Mouse (Mus musculus): Measurements from ENCODE around the gene Ube2j1. TPM values are rescaled to one million over a fixed set of nuclear protein-coding genes. Genes with fewer than 3 reads are reported as not detected.

Ube2j1 gene
- polyA plus RNA-seq, 1 experiment from 2014 or later = 42.2 TPM

DNA sequence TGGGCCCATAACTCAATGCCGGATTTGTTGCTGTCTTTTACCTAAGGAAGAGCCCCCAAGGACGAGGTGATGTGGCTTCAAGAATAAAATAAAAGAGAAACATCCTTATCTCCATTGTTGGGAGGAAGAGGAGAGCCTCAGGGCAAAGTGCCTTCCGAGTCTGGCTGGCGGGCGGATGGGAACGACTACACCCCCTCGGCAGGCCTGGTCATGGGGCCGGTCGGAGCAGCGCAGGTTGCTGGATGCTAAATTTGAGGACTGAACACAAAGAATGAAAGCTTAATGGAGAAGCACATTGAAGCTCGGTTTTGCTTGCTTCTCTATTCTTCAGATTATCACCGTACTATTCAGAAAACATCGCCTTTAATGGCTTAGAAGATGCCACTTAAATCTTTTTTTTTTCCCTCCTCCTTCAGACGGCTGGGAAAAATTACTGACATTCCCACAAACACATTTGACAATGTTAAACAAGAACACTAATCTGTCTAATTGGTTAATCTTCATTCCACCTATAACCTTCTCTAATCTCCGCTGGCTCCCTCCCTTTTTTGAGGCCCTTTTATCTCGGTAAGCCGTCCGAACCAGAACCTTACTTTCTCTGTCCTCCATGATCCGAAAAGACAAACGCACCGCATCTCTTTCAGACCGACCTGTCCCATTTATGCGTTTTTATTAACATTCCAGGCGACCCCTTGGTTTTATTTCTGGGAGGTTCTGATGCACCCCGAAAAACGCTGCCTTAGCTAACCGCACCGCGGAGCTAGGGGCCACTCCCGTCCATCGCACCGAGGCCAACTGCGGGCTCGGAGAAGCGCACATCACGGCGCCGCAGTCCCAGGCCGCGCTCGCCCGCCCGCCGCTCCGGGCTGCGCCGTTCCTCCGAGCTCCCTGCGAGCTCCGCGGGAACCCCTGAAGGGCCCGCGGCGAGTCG lies 687 bp upstream of the Ube2j1 start:
- peak; percentile 60 for DNase-seq (ENCODE audit: low spot score)
- ATAC-seq (ENCODE audit: insufficient number of reproducible peaks, low FRiP score, low TSS enrichment, low read depth) = peak; percentile 65
- Histone ChIP-seq H3K9ac (ENCODE audit: low read length) (peak overlapping the region; percentile 97), H3K9me3 (ENCODE audit: control insufficient read depth, low read length) (no peaks in the 10 kb centered on the region), H3K4me3 (ENCODE audit: low read depth, low read length) (peak overlapping the region; percentile 79), H3K4me1 (ENCODE audit: control insufficient read depth, insufficient read depth, low read length) (no peaks in the 10 kb centered on the region), H3K27me3 (ENCODE audit: control insufficient read depth, insufficient read depth, low read length) (no peaks in the 10 kb centered on the region), H3K36me3 (ENCODE audit: control insufficient read depth, insufficient read depth, low read length) (no peaks in the 10 kb centered on the region), H3K4me2 (ENCODE audit: low read depth, severe bottlenecking) (peak overlapping the region; percentile 65), H3K27ac (replicated peaks; ENCODE audit: low read depth, low read length) (peak overlapping the region; percentile 80)
- WGBS = 2% methylated on average over 52 of the region's 55 CpGs

DNA sequence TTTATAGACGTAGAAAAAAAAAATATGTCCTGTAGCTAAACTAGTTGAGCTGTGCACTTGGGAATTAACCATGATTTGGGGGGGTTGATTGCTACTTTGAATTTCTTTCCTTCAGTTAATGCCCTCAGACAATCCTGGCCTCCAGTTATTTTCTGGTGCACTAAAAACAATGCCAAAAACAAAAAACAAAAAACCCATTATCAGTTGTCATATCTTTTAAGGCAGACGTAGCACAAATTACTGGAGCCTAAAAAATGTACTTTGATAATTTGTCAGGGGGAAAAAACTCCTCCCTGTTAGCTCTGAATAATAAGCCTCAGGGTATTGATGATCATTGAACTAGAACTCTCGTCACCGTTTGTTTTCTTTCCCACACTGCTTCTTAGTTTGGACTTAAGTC lies 829 bp downstream of the Ube2j1 start:
- ATAC-seq (ENCODE audit: insufficient number of reproducible peaks, low FRiP score, low TSS enrichment, low read depth) = no peak
- H3K27ac ChIP-seq (replicated peaks; ENCODE audit: low read depth, low read length) = no peak overlapping the region
- WGBS = 19% methylated on average over 4 of the region's 4 CpGs
- H3K9me3 ChIP-seq (ENCODE audit: control insufficient read depth, low read length) = no peaks in the 10 kb centered on the region
- H3K9ac ChIP-seq (ENCODE audit: low read length) = peak overlapping the region; percentile 97
- no peaks in the 10 kb centered on the region for H3K36me3 ChIP-seq (ENCODE audit: control insufficient read depth, insufficient read depth, low read length)
- no peaks in the 10 kb centered on the region for H3K27me3 ChIP-seq (ENCODE audit: control insufficient read depth, insufficient read depth, low read length)
- H3K4me3 ChIP-seq (ENCODE audit: low read depth, low read length) = peak overlapping the region; percentile 79
- DNase-seq (ENCODE audit: low spot score) = no peak
- peak overlapping the region; percentile 65 for H3K4me2 ChIP-seq (ENCODE audit: low read depth, severe bottlenecking)
- H3K4me1 ChIP-seq (ENCODE audit: control insufficient read depth, insufficient read depth, low read length) = no peaks in the 10 kb centered on the region

DNA sequence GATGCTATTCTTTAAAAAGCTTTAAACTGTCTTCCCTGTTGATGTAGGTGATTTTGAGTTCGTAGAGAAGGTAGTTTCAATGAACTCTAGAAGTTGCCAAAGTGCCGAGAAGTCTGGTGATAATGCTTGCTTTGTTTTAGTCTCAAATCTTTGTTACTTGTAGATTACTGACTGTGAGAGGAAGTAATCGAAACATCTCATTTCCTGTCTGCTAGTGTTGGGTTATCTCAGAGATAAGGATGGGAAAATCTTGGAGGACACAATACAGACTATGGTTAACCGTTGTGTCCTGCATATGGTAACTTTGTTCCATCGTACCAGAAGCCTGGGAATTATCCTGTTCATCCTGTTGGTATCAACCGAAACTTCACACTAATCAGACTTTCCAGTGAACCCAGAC lies 2.3 kb downstream of the Ube2j1 start:
- no peak for ATAC-seq (ENCODE audit: insufficient number of reproducible peaks, low FRiP score, low TSS enrichment, low read depth)
- no peak overlapping the region for H3K4me2 ChIP-seq (ENCODE audit: low read depth, severe bottlenecking)
- H3K27ac ChIP-seq (replicated peaks; ENCODE audit: low read depth, low read length) = no peak overlapping the region
- H3K9me3 ChIP-seq (ENCODE audit: control insufficient read depth, low read length) = no peaks in the 10 kb centered on the region
- no peaks in the 10 kb centered on the region for H3K27me3 ChIP-seq (ENCODE audit: control insufficient read depth, insufficient read depth, low read length)
- no peak overlapping the region for H3K9ac ChIP-seq (ENCODE audit: low read length)
- no peak overlapping the region for H3K4me3 ChIP-seq (ENCODE audit: low read depth, low read length)
- H3K4me1 ChIP-seq (ENCODE audit: control insufficient read depth, insufficient read depth, low read length) = no peaks in the 10 kb centered on the region
- WGBS = 77% methylated on average over 6 of the region's 6 CpGs
- H3K36me3 ChIP-seq (ENCODE audit: control insufficient read depth, insufficient read depth, low read length) = no peaks in the 10 kb centered on the region; the same call in 1 of the 2 replicates
- DNase-seq (ENCODE audit: low spot score) = no peak

DNA sequence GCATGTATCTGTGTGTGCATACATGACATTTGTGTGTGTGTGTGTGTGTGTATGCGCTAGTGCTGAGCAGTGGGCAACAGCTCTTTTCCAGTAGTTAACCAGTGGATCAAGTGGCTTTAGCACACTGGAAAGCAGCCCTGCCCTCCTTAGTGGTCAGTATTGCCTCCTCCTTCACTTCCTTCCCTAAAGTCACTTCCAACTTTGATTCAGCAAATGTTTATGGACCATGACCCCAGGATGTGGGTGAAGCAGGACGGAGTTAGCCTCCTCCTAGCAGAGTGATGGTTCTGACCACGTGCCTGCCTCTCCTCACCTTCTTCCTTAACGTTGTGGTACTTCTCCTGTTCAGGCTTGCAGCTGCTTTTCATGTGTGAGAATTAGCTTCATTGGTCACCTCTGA lies 8.6 kb downstream of the Ube2j1 start:
- WGBS = 87% methylated on average over 4 of the region's 4 CpGs

DNA sequence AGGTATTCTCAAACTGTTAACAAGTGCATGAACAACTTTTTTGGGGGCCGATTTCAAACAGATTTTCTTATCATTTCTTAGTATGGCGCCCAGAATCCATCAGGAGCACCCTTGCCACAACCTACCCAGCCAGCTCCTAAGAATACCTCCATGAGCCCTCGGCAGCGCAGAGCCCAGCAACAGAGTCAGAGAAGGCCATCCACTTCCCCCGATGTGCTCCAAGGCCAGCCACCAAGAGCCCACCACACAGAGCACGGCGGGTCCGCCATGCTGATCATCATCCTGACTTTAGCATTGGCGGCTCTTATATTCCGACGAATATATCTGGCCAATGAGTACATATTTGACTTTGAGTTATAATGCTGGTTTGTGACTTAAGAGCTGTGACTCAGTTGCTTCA lies 18.4 kb downstream of the Ube2j1 start:
- Histone ChIP-seq H3K4me2 (ENCODE audit: low read depth, severe bottlenecking) (no peak overlapping the region), H3K4me3 (ENCODE audit: low read depth, low read length) (no peak overlapping the region), H3K36me3 (ENCODE audit: control insufficient read depth, insufficient read depth, low read length) (peaks cover 10% of the 10 kb centered on the region), H3K4me1 (ENCODE audit: control insufficient read depth, insufficient read depth, low read length) (no peaks in the 10 kb centered on the region), H3K27ac (replicated peaks; ENCODE audit: low read depth, low read length) (no peak overlapping the region), H3K9ac (ENCODE audit: low read length) (no peak overlapping the region), H3K27me3 (ENCODE audit: control insufficient read depth, insufficient read depth, low read length) (no peaks in the 10 kb centered on the region), H3K9me3 (ENCODE audit: control insufficient read depth, low read length) (no peaks in the 10 kb centered on the region)
- whole genome bisulfite sequencing = 96% methylated on average over 11 of the region's 11 CpGs
- no peak for DNase-seq (ENCODE audit: low spot score)
- no peak for ATAC-seq (ENCODE audit: insufficient number of reproducible peaks, low FRiP score, low TSS enrichment, low read depth)

More for the DNA sequence above, 8.6 kb downstream of the Ube2j1 start:
- Histone ChIP-seq H3K27me3 (ENCODE audit: control insufficient read depth, insufficient read depth, low read length) (no peaks in the 10 kb centered on the region), H3K27ac (replicated peaks; ENCODE audit: low read depth, low read length) (no peak overlapping the region), H3K4me1 (ENCODE audit: control insufficient read depth, insufficient read depth, low read length) (no peaks in the 10 kb centered on the region), H3K36me3 (ENCODE audit: control insufficient read depth, insufficient read depth, low read length) (peaks cover 10% of the 10 kb centered on the region), H3K4me3 (ENCODE audit: low read depth, low read length) (no peak overlapping the region), H3K9me3 (ENCODE audit: control insufficient read depth, low read length) (no peaks in the 10 kb centered on the region), H3K9ac (ENCODE audit: low read length) (no peak overlapping the region), H3K4me2 (ENCODE audit: low read depth, severe bottlenecking) (no peak overlapping the region)
- ATAC-seq (ENCODE audit: insufficient number of reproducible peaks, low FRiP score, low TSS enrichment, low read depth) (no peak), DNase-seq (ENCODE audit: low spot score) (no peak)

DNA sequence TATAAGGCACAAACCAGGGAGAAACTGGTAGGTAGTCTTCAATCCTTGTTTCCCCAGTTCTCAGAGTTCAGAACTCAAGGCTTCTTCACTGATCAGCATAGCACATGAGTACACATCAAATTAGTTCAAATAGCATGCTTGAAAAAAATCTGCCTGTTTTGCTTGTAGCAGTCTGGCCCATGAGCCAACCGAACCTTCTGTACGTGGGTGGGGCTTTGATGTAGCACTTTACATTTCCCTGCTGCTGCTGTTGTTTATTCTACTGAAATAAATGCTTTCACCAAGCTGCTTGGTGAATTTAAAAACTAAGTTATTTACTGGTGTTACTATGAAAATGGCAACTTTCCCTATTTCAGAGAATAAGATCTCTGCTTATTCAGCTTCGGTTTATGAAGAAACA lies 20.8 kb downstream of the Ube2j1 start:
- H3K9ac ChIP-seq (ENCODE audit: low read length) = no peak overlapping the region
- H3K27me3 ChIP-seq (ENCODE audit: control insufficient read depth, insufficient read depth, low read length) = no peaks in the 10 kb centered on the region
- ATAC-seq (ENCODE audit: insufficient number of reproducible peaks, low FRiP score, low TSS enrichment, low read depth) = no peak
- DNase-seq (ENCODE audit: low spot score) = no peak
- H3K9me3 ChIP-seq (ENCODE audit: control insufficient read depth, low read length) = no peaks in the 10 kb centered on the region
- H3K4me1 ChIP-seq (ENCODE audit: control insufficient read depth, insufficient read depth, low read length) = no peaks in the 10 kb centered on the region
- peaks cover 8% of the 10 kb centered on the region; the same call in 1 of the 2 replicates for H3K36me3 ChIP-seq (ENCODE audit: control insufficient read depth, insufficient read depth, low read length)
- no peak overlapping the region for H3K4me3 ChIP-seq (ENCODE audit: low read depth, low read length)
- no peak overlapping the region for H3K4me2 ChIP-seq (ENCODE audit: low read depth, severe bottlenecking)
- WGBS = 93% methylated on average over 3 of the region's 3 CpGs
- no peak overlapping the region for H3K27ac ChIP-seq (replicated peaks; ENCODE audit: low read depth, low read length)

DNA sequence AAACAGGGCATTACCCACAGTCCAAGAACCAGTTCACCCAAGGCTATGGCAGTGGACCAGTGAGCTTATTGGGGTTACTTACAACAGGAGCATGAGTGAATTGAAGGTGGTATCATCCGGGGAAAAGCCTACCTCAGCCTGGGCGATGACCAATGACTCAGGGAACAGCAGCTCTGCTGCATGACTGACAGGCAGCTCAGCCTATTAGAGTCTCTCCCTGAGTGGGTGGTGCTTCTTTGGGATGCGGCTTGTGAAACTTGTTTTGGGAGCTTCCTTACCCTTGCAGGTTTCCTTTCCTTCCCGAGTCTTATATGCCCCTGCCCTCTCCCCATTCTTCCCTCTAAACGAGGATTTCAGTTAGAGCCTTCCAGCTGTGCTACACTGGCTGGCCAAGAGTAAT lies 21.4 kb downstream of the Ube2j1 start:
- ATAC-seq (ENCODE audit: insufficient number of reproducible peaks, low FRiP score, low TSS enrichment, low read depth) = no peak
- H3K9ac ChIP-seq (ENCODE audit: low read length) = no peak overlapping the region

DNA sequence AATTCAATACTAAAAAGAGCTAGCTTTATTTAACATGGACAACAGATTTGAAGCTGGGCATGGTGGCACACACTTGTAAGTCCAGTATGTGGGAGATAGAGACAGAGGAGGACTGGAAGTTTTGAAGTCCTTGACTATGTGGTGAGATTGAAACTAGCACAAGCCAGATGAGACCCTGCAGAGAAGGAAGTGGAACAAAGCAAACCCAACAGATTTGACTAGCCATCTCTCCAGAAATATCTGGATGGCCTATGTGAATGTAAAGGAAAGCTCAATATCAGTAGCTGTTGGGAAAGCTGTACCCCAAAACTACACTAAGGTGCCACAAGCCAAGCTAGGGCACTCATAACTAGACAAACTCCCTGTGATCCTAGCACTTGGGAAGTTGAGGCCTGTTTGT lies 23.2 kb downstream of the Ube2j1 start:
- H3K4me1 ChIP-seq (ENCODE audit: control insufficient read depth, insufficient read depth, low read length) = no peaks in the 10 kb centered on the region
- no peak overlapping the region for H3K4me3 ChIP-seq (ENCODE audit: low read depth, low read length)
- no peaks in the 10 kb centered on the region for H3K27me3 ChIP-seq (ENCODE audit: control insufficient read depth, insufficient read depth, low read length)
- no peaks in the 10 kb centered on the region for H3K9me3 ChIP-seq (ENCODE audit: control insufficient read depth, low read length)
- no peak for DNase-seq (ENCODE audit: low spot score)
- no peak overlapping the region for H3K4me2 ChIP-seq (ENCODE audit: low read depth, severe bottlenecking)
- H3K27ac ChIP-seq (replicated peaks; ENCODE audit: low read depth, low read length) = no peak overlapping the region
- no peak for ATAC-seq (ENCODE audit: insufficient number of reproducible peaks, low FRiP score, low TSS enrichment, low read depth)
- peaks cover 6% of the 10 kb centered on the region; the same call in 1 of the 2 replicates for H3K36me3 ChIP-seq (ENCODE audit: control insufficient read depth, insufficient read depth, low read length)
- no peak overlapping the region for H3K9ac ChIP-seq (ENCODE audit: low read length)

More for the DNA sequence above, 21.4 kb downstream of the Ube2j1 start:
- H3K27ac ChIP-seq (replicated peaks; ENCODE audit: low read depth, low read length) = no peak overlapping the region
- peaks cover 8% of the 10 kb centered on the region; the same call in 1 of the 2 replicates for H3K36me3 ChIP-seq (ENCODE audit: control insufficient read depth, insufficient read depth, low read length)
- WGBS = 85% methylated on average over 5 of the region's 5 CpGs
- H3K4me1 ChIP-seq (ENCODE audit: control insufficient read depth, insufficient read depth, low read length) = no peaks in the 10 kb centered on the region
- H3K4me3 ChIP-seq (ENCODE audit: low read depth, low read length) = no peak overlapping the region
- no peaks in the 10 kb centered on the region for H3K9me3 ChIP-seq (ENCODE audit: control insufficient read depth, low read length)
- peak; percentile 32 for DNase-seq (ENCODE audit: low spot score)
- no peak overlapping the region for H3K4me2 ChIP-seq (ENCODE audit: low read depth, severe bottlenecking)
- no peaks in the 10 kb centered on the region for H3K27me3 ChIP-seq (ENCODE audit: control insufficient read depth, insufficient read depth, low read length)
